Mouse (Mus musculus): ENCODE results near the gene Trappc4. TPM values are rescaled to one million over a fixed set of nuclear protein-coding genes. Genes with fewer than 3 reads are reported as not detected.

The Trappc4 gene
- polyA plus RNA-seq, 2 experiments = 85.7 to 127 TPM

DNA sequence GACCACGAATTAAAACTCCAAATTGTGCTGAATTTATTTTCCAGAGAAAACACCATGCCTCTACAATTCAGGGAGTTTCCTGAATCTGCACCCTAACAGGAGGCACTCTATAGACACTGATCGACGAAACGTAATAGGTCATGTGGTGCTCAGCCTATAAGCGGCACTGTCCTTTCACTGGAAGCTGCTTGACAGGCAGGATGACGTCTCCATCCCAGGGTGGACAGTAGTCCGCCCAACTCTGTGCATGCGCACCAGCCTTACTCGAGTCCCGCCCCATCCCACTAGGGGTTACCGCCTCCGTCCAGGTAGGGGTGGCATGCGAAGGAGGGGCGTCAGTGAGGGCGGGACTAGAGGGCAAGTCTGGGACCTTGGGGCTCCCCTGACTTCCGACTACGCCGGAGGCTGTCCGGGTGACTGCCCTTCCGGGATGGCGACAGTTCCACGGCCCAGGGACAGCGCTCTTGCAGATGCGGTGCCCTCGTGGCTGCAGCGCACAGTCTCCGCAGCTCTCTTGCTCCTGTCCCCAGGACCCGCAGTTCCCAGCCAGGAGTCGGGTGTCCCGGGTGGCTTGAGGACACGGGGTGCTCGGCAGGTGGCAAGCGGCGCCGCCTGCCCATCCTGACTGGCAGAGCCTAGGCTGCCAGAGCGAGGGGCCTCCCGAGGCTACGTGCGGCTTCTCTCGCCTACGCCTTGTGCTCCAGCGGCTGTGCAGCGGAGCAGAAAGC lies 10.6 kb downstream of the Trappc4 start, which contains the start of gene Slc37a4:
TSS of gene Slc37a4 (plus strand) at position 169 of the 728 bp plus-strand sequence.
- peaks cover 24% of the 10 kb centered on the region for H3K36me3 ChIP-seq (ENCODE audit: control insufficient read depth, insufficient read depth, low read length)
- no peaks in the 10 kb centered on the region for H3K4me1 ChIP-seq (ENCODE audit: control insufficient read depth, insufficient read depth, low read length)
- H3K27ac ChIP-seq (replicated peaks; ENCODE audit: low read depth, low read length) = peak within 1 kb of the TSS; percentile 52
- peak; percentile 96 for ATAC-seq (ENCODE audit: low FRiP score, low read depth)
- peak within 1 kb of the TSS; percentile 73 for H3K9ac ChIP-seq (ENCODE audit: low read depth, low read length, severe bottlenecking)
- WGBS = under 1% methylated on average over 32 of the region's 43 CpGs
- peak; percentile 93 for DNase-seq (ENCODE audit: low spot score)
- H3K4me2 ChIP-seq (replicated peaks; ENCODE audit: low read depth, low read length, severe bottlenecking) = peak within 1 kb of the TSS; percentile 93
- peak; percentile 62; the same call in 1 of the 2 replicates for TF ChIP-seq POLR2A (IDR thresholded peaks at IDR 0.05; ENCODE audit: borderline replicate concordance, extremely low read depth, insufficient read depth, insufficient read length)
- no peaks in the 10 kb centered on the region for H3K27me3 ChIP-seq (ENCODE audit: control insufficient read depth, insufficient read depth, low read length)
- H3K9me3 ChIP-seq (ENCODE audit: control insufficient read depth, low read length) = no peaks in the 10 kb centered on the region
- peak within 1 kb of the TSS; percentile 66 for H3K4me3 ChIP-seq (replicated peaks; ENCODE audit: low read length)

DNA sequence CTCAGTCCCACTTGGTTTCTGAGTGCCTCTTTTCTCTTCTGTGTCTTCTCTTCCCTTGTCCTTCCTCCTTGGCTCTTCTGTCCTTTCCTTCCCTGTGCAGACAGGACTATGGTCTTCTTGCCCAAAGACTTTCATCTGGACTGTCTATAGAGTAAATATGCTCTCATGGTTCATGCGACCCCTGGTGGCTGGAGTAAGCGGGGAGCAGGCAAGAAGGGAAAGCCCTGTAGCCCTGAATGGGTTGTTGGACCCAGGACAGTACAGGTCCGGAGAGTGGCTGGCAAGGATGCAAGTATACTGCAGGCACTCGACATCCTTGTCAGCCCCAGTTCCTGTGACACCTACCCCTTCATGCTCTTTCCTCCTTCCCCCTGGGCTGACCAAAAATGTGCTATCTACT lies 15.9 kb downstream of the Trappc4 start:
- no peaks in the 10 kb centered on the region for H3K9me3 ChIP-seq (ENCODE audit: control insufficient read depth, low read length)
- H3K36me3 ChIP-seq (ENCODE audit: control insufficient read depth, insufficient read depth, low read length) = peaks cover 59% of the 10 kb centered on the region
- ATAC-seq (ENCODE audit: low FRiP score, low read depth) = peak; percentile 55
- no peak overlapping the region for H3K9ac ChIP-seq (ENCODE audit: low read depth, low read length, severe bottlenecking)
- no peak overlapping the region for H3K27ac ChIP-seq (replicated peaks; ENCODE audit: low read depth, low read length)
- H3K27me3 ChIP-seq (ENCODE audit: control insufficient read depth, insufficient read depth, low read length) = no peaks in the 10 kb centered on the region
- H3K4me2 ChIP-seq (replicated peaks; ENCODE audit: low read depth, low read length, severe bottlenecking) = no peak overlapping the region
- no peaks in the 10 kb centered on the region for H3K4me1 ChIP-seq (ENCODE audit: control insufficient read depth, insufficient read depth, low read length)
- WGBS = 35% methylated on average over 4 of the region's 4 CpGs
- peak; percentile 42 for DNase-seq (ENCODE audit: low spot score)
- TF ChIP-seq POLR2A (IDR thresholded peaks at IDR 0.05; ENCODE audit: borderline replicate concordance, extremely low read depth, insufficient read depth, insufficient read length) = no peak
- no peak overlapping the region for H3K4me3 ChIP-seq (replicated peaks; ENCODE audit: low read length)

DNA sequence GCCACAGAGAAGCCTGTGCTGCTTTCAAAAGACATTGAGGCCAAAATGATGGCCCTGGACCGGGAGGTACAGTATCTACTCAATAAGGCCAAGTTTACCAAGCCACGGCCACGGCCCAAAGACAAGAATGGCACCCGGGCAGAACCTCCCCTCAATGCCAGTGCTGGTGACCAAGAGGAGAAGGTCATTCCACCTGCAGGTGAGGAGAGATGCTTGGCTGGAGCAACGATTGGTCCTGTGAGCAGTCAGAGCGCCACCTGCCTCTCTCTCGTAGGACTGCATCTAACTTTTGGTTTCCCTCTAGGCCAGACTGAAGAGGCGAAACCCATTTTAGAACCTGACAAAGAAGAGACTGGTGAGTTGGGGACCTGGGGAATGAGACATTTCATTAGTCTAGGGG lies 18.1 kb downstream of the Trappc4 start:
- Histone ChIP-seq H3K4me2 (replicated peaks; ENCODE audit: low read depth, low read length, severe bottlenecking) (no peak overlapping the region), H3K27me3 (ENCODE audit: control insufficient read depth, insufficient read depth, low read length) (no peaks in the 10 kb centered on the region), H3K36me3 (ENCODE audit: control insufficient read depth, insufficient read depth, low read length) (peaks cover 78% of the 10 kb centered on the region), H3K4me1 (ENCODE audit: control insufficient read depth, insufficient read depth, low read length) (no peaks in the 10 kb centered on the region), H3K4me3 (replicated peaks; ENCODE audit: low read length) (no peak overlapping the region), H3K9ac (ENCODE audit: low read depth, low read length, severe bottlenecking) (no peak overlapping the region), H3K9me3 (ENCODE audit: control insufficient read depth, low read length) (no peaks in the 10 kb centered on the region), H3K27ac (replicated peaks; ENCODE audit: low read depth, low read length) (no peak overlapping the region)
- ATAC-seq (ENCODE audit: low FRiP score, low read depth) (no peak), DNase-seq (ENCODE audit: low spot score) (peak; percentile 42)
- 63% methylated on average over 8 of the region's 8 CpGs for WGBS
- no peak for TF ChIP-seq POLR2A (IDR thresholded peaks at IDR 0.05; ENCODE audit: borderline replicate concordance, extremely low read depth, insufficient read depth, insufficient read length)

DNA sequence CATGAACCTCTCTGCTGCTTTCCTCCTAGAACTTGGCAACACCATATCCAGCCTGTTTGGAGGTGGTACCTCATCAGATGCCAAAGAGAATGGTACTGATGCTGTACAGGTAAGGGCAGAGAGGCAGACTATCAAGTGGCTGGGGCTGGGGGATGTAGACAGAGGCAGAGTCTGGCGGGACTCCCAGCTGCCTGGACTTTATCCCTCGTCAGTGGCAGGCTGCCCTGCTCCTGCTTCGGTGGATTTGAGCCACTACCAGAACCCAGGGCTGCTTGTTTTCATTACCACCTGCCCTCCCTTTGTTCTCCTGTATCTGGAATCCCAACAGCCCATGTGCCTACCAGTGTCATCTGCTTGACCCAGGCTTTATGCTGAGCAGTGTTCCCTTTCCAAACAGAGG lies 20.2 kb downstream of the Trappc4 start:
- Histone ChIP-seq H3K27me3 (ENCODE audit: control insufficient read depth, insufficient read depth, low read length) (no peaks in the 10 kb centered on the region), H3K4me3 (replicated peaks; ENCODE audit: low read length) (no peak overlapping the region), H3K9ac (ENCODE audit: low read depth, low read length, severe bottlenecking) (no peak overlapping the region), H3K4me2 (replicated peaks; ENCODE audit: low read depth, low read length, severe bottlenecking) (no peak overlapping the region), H3K9me3 (ENCODE audit: control insufficient read depth, low read length) (no peaks in the 10 kb centered on the region), H3K4me1 (ENCODE audit: control insufficient read depth, insufficient read depth, low read length) (no peaks in the 10 kb centered on the region), H3K27ac (replicated peaks; ENCODE audit: low read depth, low read length) (no peak overlapping the region), H3K36me3 (ENCODE audit: control insufficient read depth, insufficient read depth, low read length) (peaks cover 94% of the 10 kb centered on the region)
- no peak for ATAC-seq (ENCODE audit: low FRiP score, low read depth)
- whole genome bisulfite sequencing = 81% methylated on average over 3 of the region's 3 CpGs
- no peak for DNase-seq (ENCODE audit: low spot score)
- no peak for TF ChIP-seq POLR2A (IDR thresholded peaks at IDR 0.05; ENCODE audit: borderline replicate concordance, extremely low read depth, insufficient read depth, insufficient read length)

DNA sequence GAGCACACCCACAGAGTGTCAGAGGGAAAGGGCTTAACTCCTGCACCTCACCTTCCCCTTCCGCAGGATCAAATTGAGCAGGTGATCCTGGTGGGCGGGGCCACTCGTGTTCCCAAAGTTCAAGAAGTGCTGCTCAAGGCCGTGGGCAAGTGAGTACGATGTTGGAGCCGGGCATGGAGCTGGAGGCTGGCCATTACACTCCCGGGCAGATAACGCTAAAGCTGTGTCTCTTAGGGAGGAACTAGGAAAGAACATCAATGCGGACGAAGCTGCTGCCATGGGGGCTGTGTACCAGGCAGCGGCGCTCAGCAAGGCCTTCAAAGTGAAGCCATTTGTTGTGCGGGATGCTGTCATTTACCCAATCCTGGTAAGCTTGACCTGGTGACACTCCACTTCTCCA lies 22.8 kb downstream of the Trappc4 start:
- no peak overlapping the region for H3K27ac ChIP-seq (replicated peaks; ENCODE audit: low read depth, low read length)
- ATAC-seq (ENCODE audit: low FRiP score, low read depth) (no peak), DNase-seq (ENCODE audit: low spot score) (no peak)
- peaks cover 83% of the 10 kb centered on the region for H3K36me3 ChIP-seq (ENCODE audit: control insufficient read depth, insufficient read depth, low read length)
- peaks cover 7% of the 10 kb centered on the region for H3K4me1 ChIP-seq (ENCODE audit: control insufficient read depth, insufficient read depth, low read length)
- H3K9me3 ChIP-seq (ENCODE audit: control insufficient read depth, low read length) = no peaks in the 10 kb centered on the region
- H3K27me3 ChIP-seq (ENCODE audit: control insufficient read depth, insufficient read depth, low read length) = no peaks in the 10 kb centered on the region
- no peak overlapping the region for H3K4me3 ChIP-seq (replicated peaks; ENCODE audit: low read length)
- H3K4me2 ChIP-seq (replicated peaks; ENCODE audit: low read depth, low read length, severe bottlenecking) = no peak overlapping the region
- H3K9ac ChIP-seq (ENCODE audit: low read depth, low read length, severe bottlenecking) = no peak overlapping the region
- TF ChIP-seq POLR2A (IDR thresholded peaks at IDR 0.05; ENCODE audit: borderline replicate concordance, extremely low read depth, insufficient read depth, insufficient read length) = no peak
- WGBS = 95% methylated on average over 13 of the region's 13 CpGs
